Mouse (Mus musculus) midbrain, embryonic 11.5 days (tissue): Measurements from ENCODE around the gene Tcp11. TPM values are rescaled to one million over a fixed set of nuclear protein-coding genes. Genes with fewer than 3 reads are reported as not detected.
A peak's percentile ranks its signal among the peaks of the same experiment; 100 is the strongest.

Experiments
- ATAC-seq: fragments of 200-750 bp; cut with Nextera tagmentation; 2 replicates; pipeline ENCODE4 v1.8.0; 2017; ENCODE audit warnings: moderate TSS enrichment, moderate library complexity; ENCODE audit not compliant: low FRiP score
- DNase-seq: peaks from one replicate; pipeline ENCODE4 v3.0.0; 2015; ENCODE audit warnings: low spot score; ENCODE audit errors: missing footprints
- H3K27ac ChIP-seq: fragments of 300-500 bp; sonication (generic); 2 replicates; pipeline ENCODE4 v1.5.1; 2014; ENCODE audit warnings: low read depth, low read length
- H3K27me3 ChIP-seq: fragments of 300-500 bp; sonication (generic); 2 replicates; pipeline ENCODE4 v1.6.1; 2014; ENCODE audit warnings: mild to moderate bottlenecking, low read length, moderate library complexity, mixed read lengths; ENCODE audit not compliant: control insufficient read depth, insufficient read depth
- H3K36me3 ChIP-seq: fragments of 300-500 bp; sonication (generic); 2 replicates; pipeline ENCODE4 v1.6.1; 2014; ENCODE audit warnings: mild to moderate bottlenecking, low read length, moderate library complexity, mixed read lengths; ENCODE audit not compliant: control insufficient read depth, insufficient read depth
- H3K4me1 ChIP-seq: fragments of 300-500 bp; sonication (generic); 2 replicates; pipeline ENCODE4 v1.6.1; 2014; ENCODE audit warnings: low read length; ENCODE audit not compliant: control insufficient read depth, insufficient read depth
- H3K4me2 ChIP-seq: fragments of 300-500 bp; sonication (generic); 2 replicates; pipeline ENCODE4 v1.6.1; 2014; ENCODE audit warnings: mild to moderate bottlenecking, moderate library complexity
- H3K4me3 ChIP-seq: fragments of 300-500 bp; sonication (generic); 2 replicates; pipeline ENCODE4 v1.5.1; 2014; ENCODE audit warnings: low read depth, low read length
- H3K9ac ChIP-seq: fragments of 300-500 bp; sonication (generic); 2 replicates; pipeline ENCODE4 v1.6.1; 2014; ENCODE audit warnings: low read length
- H3K9me3 ChIP-seq: fragments of 300-500 bp; sonication (generic); 2 replicates; pipeline ENCODE4 v1.6.1; 2016; ENCODE audit warnings: low read length; ENCODE audit not compliant: control insufficient read depth
- WGBS: fragments of 180-500 bp; shearing (Covaris S2); extraction: QIAGEN DNeasy Blood & Tissue Kit; methylation state at CpG from one replicate; pipeline ENCODE4 v1.1.7; 2014; 5-methylcytosine and 5-hydroxymethylcytosine counted together
- polyA plus RNA-seq: library from polyadenylated mRNA; unstranded; fragments of >200 nt; fragmentation: Nextera tagmentation; extraction: Ambion mirVana; gene quantifications from 2 replicates; pipeline ENCODE4 v1.2.1, GENCODE M21; 2014

Tcp11 gene
- polyA plus RNA-seq, 1 experiment from 2014 or later: 0.70 TPM

DNA sequence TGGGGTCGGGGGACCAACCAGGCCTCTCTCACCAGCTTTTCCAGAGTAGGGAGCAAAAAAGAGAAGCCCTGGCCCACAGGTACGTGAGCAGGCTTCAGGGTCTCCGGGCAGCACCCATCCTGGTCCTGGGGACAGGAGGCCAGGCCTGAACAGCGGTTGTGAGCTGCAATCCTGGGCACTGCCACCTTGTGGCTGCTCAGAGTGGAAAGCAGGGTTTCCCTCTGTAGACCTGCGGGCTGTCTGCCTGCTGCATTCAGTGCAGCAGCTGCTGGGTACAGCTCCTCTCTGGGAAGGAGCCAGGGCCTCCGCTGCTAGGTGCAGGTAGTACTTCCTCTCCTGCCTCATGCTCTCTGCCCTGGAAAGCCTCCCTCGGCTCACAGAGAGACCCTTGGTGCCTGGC is 19.0 kb downstream of the Tcp11 start:
- DNase-seq (no peak), ATAC-seq (no peak)
- Histone ChIP-seq H3K4me1 (no peaks in the 10 kb centered on the region), H3K9ac (no peak overlapping the region), H3K27me3 (no peaks in the 10 kb centered on the region), H3K36me3 (no peaks in the 10 kb centered on the region), H3K27ac (no peak overlapping the region), H3K9me3 (no peaks in the 10 kb centered on the region), H3K4me2 (no peak overlapping the region), H3K4me3 (no peak overlapping the region)
- 53% methylated on average over 7 of the region's 7 CpGs for WGBS

DNA sequence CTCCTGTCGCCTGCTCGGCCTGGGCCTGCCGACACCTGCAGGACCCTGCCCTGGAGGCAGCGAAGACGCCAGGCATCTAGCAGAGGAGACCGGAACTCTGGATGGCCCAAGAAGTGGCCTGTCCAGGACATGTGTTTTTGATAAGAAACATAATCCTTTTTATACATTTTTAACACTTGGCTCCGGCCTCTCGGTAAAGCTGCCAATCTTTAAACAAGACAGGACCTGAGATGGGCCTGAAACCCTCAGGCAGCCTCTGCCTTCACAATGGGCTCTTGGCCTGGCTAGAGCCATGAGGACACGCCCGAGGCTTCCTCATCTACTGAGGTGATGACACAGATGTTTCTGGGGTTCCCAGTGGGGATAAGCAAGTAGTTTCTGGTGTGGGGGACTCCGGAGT is 19.8 kb downstream of the Tcp11 start:
- Histone ChIP-seq H3K4me1 (no peaks in the 10 kb centered on the region), H3K27me3 (no peaks in the 10 kb centered on the region), H3K4me2 (no peak overlapping the region), H3K9me3 (no peaks in the 10 kb centered on the region), H3K36me3 (no peaks in the 10 kb centered on the region), H3K27ac (no peak overlapping the region), H3K9ac (no peak overlapping the region), H3K4me3 (no peak overlapping the region)
- DNase-seq: no peak
- no peak for ATAC-seq
- WGBS: 86% methylated on average over 11 of the region's 11 CpGs

DNA sequence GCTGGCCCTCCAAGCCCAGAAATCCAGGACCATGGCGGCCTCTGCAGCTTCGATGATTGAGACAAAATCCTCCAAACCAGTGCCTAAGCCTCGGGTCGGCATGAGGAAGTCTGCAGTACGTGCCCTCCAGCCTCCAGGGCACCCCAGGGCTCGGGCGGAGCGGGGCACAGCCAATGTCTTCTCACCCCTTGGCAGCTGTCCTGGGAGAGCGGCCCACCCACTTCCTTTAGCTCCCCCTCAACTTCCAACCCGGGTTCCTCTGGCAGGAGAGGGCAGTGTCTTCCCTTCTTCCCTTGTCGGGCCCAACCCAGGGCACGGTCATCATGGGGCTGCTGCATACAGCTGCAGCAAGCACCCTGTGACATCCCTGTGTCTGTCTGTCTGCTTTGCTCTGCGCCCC is 22.1 kb downstream of the Tcp11 start:
- H3K27ac ChIP-seq: no peak overlapping the region
- DNase-seq: no peak
- no peaks in the 10 kb centered on the region for H3K4me1 ChIP-seq
- H3K4me2 ChIP-seq: no peak overlapping the region
- H3K9me3 ChIP-seq: no peaks in the 10 kb centered on the region
- no peak overlapping the region for H3K9ac ChIP-seq
- H3K4me3 ChIP-seq: no peak overlapping the region
- 89% methylated on average over 13 of the region's 13 CpGs for WGBS
- no peaks in the 10 kb centered on the region for H3K27me3 ChIP-seq
- no peak for ATAC-seq
- H3K36me3 ChIP-seq: no peaks in the 10 kb centered on the region

DNA sequence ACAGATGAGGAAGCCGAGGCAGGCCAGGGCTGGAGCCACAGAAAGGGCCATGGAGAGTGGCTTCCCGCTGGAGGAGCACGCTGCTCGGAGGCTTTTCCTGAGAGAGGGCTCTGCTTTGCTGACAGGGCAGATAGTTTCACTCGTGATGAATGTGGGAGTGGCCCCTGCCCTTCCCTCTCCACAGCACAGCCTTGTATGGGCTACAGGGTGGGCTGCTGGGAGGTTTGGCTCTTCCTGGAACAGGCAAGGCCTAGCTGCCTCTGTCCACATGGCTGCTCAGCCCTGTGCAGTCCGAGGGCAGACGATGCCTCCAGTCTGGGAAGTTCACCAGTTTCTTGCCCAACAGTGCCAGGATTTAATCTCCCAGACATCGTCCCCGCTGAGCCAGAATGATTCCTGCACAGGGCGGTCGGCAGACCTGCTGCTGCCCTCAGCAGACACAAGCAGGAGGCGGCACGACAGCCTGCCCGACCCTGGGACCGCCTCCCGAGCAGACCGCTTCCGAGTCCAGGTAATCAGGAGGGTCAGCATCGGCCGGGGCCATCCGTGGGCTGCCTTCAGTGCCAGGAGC is 28.1 kb downstream of the Tcp11 start:
- H3K9me3 ChIP-seq: no peaks in the 10 kb centered on the region
- 87% methylated on average over 21 of the region's 21 CpGs for WGBS
- H3K4me1 ChIP-seq: no peaks in the 10 kb centered on the region
- H3K27me3 ChIP-seq: no peaks in the 10 kb centered on the region
- ATAC-seq (no peak), DNase-seq (no peak)
- no peak overlapping the region for H3K9ac ChIP-seq
- H3K4me3 ChIP-seq: no peak overlapping the region
- H3K36me3 ChIP-seq: 0 out of 2 replicates have a peak, but pooled peaks cover 3% of the 10 kb centered on the region
- H3K4me2 ChIP-seq: no peak overlapping the region
- H3K27ac ChIP-seq: no peak overlapping the region

DNA sequence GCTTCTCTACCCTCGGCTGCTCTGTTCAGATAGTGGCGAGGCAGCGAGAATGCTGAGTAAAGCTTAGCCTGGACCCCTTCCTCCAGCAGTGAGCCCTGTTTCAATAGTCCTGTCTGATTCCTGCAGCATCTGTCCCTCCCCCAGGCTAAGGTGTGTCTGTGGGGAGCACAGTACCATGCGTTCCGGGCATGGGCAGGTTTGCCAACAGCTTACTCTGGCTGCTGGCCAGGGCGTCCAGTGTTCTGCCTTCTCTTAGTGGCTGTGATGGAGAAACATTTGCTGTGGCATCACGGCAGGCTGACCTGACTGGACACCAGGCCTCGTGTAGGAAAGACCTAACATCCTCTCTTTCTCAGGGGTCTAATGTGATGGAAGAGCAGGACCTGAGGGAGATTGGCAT is 30.2 kb downstream of the Tcp11 start:
- H3K36me3 ChIP-seq: 0 out of 2 replicates have a peak, but pooled peaks cover 3% of the 10 kb centered on the region
- no peak overlapping the region for H3K9ac ChIP-seq
- H3K9me3 ChIP-seq: no peaks in the 10 kb centered on the region
- DNase-seq: no peak
- H3K4me1 ChIP-seq: no peaks in the 10 kb centered on the region
- no peak overlapping the region for H3K27ac ChIP-seq
- H3K4me2 ChIP-seq: no peak overlapping the region
- WGBS: 90% methylated on average over 8 of the region's 8 CpGs
- H3K27me3 ChIP-seq: no peaks in the 10 kb centered on the region
- H3K4me3 ChIP-seq: no peak overlapping the region
- no peak for ATAC-seq

DNA sequence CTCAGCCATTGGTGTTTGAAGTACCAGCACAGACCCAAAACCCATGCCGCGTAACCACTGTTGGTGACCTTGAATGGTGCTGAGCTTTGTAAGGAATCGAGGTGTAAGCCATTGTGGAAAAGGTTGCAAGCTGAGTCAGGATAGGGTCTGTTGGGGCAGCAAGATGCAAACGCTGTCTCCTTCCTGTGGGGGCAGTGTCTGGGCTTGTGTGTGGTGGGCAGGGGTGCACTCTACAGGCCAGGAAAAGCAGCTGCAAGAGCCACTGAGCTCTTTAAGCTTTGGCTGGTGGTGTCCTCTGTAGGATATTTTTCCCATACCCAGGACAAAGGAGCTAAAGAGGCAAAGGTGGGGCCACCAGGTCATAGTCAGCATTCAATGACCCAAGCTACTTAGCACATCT is 32.0 kb downstream of the Tcp11 start:
- no peaks in the 10 kb centered on the region for H3K9me3 ChIP-seq
- peak; percentile 76 for ATAC-seq
- 47% methylated on average over 4 of the region's 4 CpGs for WGBS
- DNase-seq: no peak
- H3K9ac ChIP-seq: peak overlapping the region; percentile 12; the same call in 1 of the 2 replicates
- 0 out of 2 replicates have a peak, but pooled peaks cover 3% of the 10 kb centered on the region for H3K36me3 ChIP-seq
- no peaks in the 10 kb centered on the region for H3K27me3 ChIP-seq
- no peak overlapping the region for H3K4me2 ChIP-seq
- no peak overlapping the region for H3K27ac ChIP-seq
- no peaks in the 10 kb centered on the region for H3K4me1 ChIP-seq
- no peak overlapping the region for H3K4me3 ChIP-seq

DNA sequence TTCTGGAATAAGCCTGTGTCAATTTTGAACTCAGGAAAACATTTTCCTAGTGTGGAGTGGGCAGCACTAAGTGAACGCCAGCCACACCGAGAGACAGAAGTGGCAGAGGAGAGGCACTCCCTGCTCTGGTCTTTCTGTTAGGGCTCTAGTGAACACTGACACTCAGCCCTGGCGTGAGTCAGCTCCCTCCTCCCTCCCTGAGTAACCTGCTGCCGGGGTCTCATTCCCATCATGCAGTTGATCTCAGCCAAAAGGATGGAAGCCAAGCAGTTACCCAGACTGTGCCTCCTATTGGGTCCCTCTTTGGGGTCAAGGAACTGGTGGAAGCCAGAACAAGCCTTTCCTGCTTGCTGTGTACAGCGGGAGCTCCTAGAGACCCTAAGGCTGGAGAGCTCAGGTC is 32.9 kb downstream of the Tcp11 start:
- Histone ChIP-seq H3K27ac (no peak overlapping the region), H3K4me3 (no peak overlapping the region), H3K4me1 (peaks cover 8% of the 10 kb centered on the region), H3K9me3 (no peaks in the 10 kb centered on the region), H3K4me2 (no peak overlapping the region), H3K27me3 (no peaks in the 10 kb centered on the region), H3K36me3 (peaks cover 3% of the 10 kb centered on the region; the same call in 1 of the 2 replicates), H3K9ac (no peak overlapping the region)
- ATAC-seq (no peak), DNase-seq (no peak)
- 77% methylated on average over 5 of the region's 5 CpGs for WGBS

DNA sequence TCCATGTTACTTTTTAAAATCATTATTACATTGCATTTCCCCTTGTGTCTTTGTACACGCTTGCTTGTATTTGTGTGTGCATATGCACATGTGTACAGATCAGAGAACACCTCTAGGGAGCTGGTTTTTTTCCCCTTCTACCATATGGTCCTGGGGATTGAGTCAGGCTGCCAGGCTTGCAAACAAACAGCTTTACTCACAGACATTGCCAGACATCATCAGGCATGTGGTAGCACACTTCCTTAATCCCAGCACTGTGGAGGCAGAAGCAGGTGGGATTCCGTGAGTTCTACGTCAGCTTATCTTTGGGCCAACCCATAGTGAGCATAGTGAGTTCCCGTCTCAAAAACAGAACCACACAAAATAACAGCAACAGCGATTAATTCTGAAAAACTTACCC is 33.4 kb downstream of the Tcp11 start:
- H3K27ac ChIP-seq: no peak overlapping the region
- no peak overlapping the region for H3K4me3 ChIP-seq
- H3K36me3 ChIP-seq: peaks cover under 1% of the 10 kb centered on the region; the same call in 1 of the 2 replicates
- WGBS: 93% methylated on average over 5 of the region's 5 CpGs
- ATAC-seq: no peak
- no peaks in the 10 kb centered on the region for H3K27me3 ChIP-seq
- no peak overlapping the region for H3K4me2 ChIP-seq
- H3K4me1 ChIP-seq: peaks cover 13% of the 10 kb centered on the region
- DNase-seq: no peak
- no peak overlapping the region for H3K9ac ChIP-seq
- H3K9me3 ChIP-seq: no peaks in the 10 kb centered on the region

DNA sequence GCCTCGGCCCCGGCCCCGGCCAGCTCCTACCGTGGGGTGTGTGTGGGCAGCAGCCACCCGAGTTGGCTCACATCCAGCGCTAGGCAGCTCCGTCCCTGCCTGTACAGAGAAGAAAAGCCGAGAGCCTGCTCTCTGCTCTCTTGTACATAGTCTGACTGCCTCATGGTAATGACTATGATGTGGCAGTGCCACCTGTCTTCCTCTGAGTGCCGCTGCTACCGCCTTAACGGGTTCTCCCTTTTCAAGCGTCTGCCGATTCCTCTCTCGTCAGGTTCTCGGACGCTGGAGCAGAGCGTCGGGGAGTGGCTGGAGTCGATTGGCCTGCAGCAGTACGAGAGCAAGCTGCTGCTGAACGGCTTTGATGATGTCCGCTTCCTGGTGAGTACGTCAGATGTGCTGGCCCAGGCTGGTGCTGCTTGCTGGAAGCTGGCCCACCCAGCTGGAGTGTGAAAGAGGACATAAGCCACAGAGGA is 38.1 kb downstream of the Tcp11 start:
- H3K9me3 ChIP-seq: no peaks in the 10 kb centered on the region
- H3K27me3 ChIP-seq: no peaks in the 10 kb centered on the region
- peak overlapping the region; percentile 13; the same call in 1 of the 2 replicates for H3K9ac ChIP-seq
- no peaks in the 10 kb centered on the region; the same call in 1 of the 2 replicates for H3K36me3 ChIP-seq
- H3K4me2 ChIP-seq: peak overlapping the region; percentile 22
- DNase-seq (no peak), ATAC-seq (0 out of 2 replicates have a peak, but pooled peaks have one; percentile 14)
- no peak overlapping the region for H3K4me3 ChIP-seq
- WGBS: 68% methylated on average over 23 of the region's 23 CpGs
- peaks cover 34% of the 10 kb centered on the region for H3K4me1 ChIP-seq
- no peak overlapping the region for H3K27ac ChIP-seq
